Mouse (Mus musculus) hindbrain, embryonic 14.5 days (tissue): Measurements from ENCODE around the gene Msrb3. TPM values are rescaled to one million over a fixed set of nuclear protein-coding genes. Genes with fewer than 3 reads are reported as not detected.

Source experiments
- ATAC-seq: fragments of 200-750 bp; cut with Nextera tagmentation; 2 replicates; pipeline ENCODE4 v1.8.0; 2017; ENCODE audit warnings: moderate number of reproducible peaks, mild to moderate bottlenecking, moderate TSS enrichment, moderate library complexity; ENCODE audit not compliant: low FRiP score
- DNase-seq: peaks from one replicate; pipeline ENCODE4 v3.0.0-alpha.2; 2015; ENCODE audit warnings: low spot score
- H3K27ac ChIP-seq: fragments of 300-500 bp; sonication (generic); 2 replicates; pipeline ENCODE4 v1.5.1; 2014; ENCODE audit warnings: mild to moderate bottlenecking, moderate library complexity
- H3K27me3 ChIP-seq: fragments of 300-500 bp; sonication (generic); 2 replicates; pipeline ENCODE4 v1.6.1; 2014; ENCODE audit warnings: mild to moderate bottlenecking, low read length, mixed read lengths; ENCODE audit not compliant: control insufficient read depth, insufficient read depth
- H3K36me3 ChIP-seq: fragments of 300-500 bp; sonication (generic); replicated peaks from 2 replicates; pipeline ENCODE4 v1.6.1; 2014; ENCODE audit not compliant: control insufficient read depth, insufficient read depth
- H3K4me1 ChIP-seq: fragments of 300-500 bp; sonication (generic); replicated peaks from 2 replicates; pipeline ENCODE4 v1.6.1; 2014; ENCODE audit warnings: antibody characterized with exemption, low read length, mixed read lengths; ENCODE audit not compliant: control insufficient read depth, insufficient read depth
- H3K4me2 ChIP-seq: fragments of 300-500 bp; sonication (generic); replicated peaks from 2 replicates; pipeline ENCODE4 v1.6.1; 2014; ENCODE audit warnings: mild to moderate bottlenecking, moderate library complexity
- H3K4me3 ChIP-seq: fragments of 300-500 bp; sonication (generic); replicated peaks from 2 replicates; pipeline ENCODE4 v1.5.1; 2014; ENCODE audit warnings: mild to moderate bottlenecking, low read length
- H3K9ac ChIP-seq: fragments of 300-500 bp; sonication (generic); 2 replicates; pipeline ENCODE4 v1.6.1; 2014
- H3K9me3 ChIP-seq: fragments of 300-500 bp; sonication (generic); 2 replicates; pipeline ENCODE4 v1.6.1; 2016; ENCODE audit warnings: low read length; ENCODE audit not compliant: control insufficient read depth
- WGBS: fragments of 180-500 bp; shearing (Covaris S2); extraction: QIAGEN DNeasy Blood & Tissue Kit; methylation state at CpG from one replicate; pipeline ENCODE4 v1.1.7; 2014; 5-methylcytosine and 5-hydroxymethylcytosine counted together
- polyA plus RNA-seq: library from polyadenylated mRNA; unstranded; fragments of >200 nt; fragmentation: Nextera tagmentation; extraction: Ambion mirVana; gene quantifications from 2 replicates; pipeline ENCODE4 v1.2.1, GENCODE M21; 2014

Gene Msrb3
- polyA plus RNA-seq, 1 experiment from 2014 or later = 1.3 TPM

- Histone ChIP-seq H3K9me3 (no peaks in the 10 kb centered on the region), H3K4me3 (no peak overlapping the region), H3K4me2 (no peak overlapping the region), H3K36me3 (peaks cover 26% of the 10 kb centered on the region), H3K4me1 (no peaks in the 10 kb centered on the region), H3K27ac (no peak overlapping the region), H3K9ac (no peak overlapping the region), H3K27me3 (no peaks in the 10 kb centered on the region)
- ATAC-seq (no peak), DNase-seq (no peak)
- WGBS = 73% methylated on average over 2 of the region's 2 CpGs
Measured at GRCm38 (mm10) chr10:120921501-120921900, 22.6 kb upstream of the Msrb3 start.

GRCm38 (mm10) chr10:120920604-120921003, 21.7 kb upstream of the Msrb3 start:
- Histone ChIP-seq H3K4me1 (no peaks in the 10 kb centered on the region), H3K9ac (no peak overlapping the region), H3K27ac (no peak overlapping the region), H3K9me3 (no peaks in the 10 kb centered on the region), H3K4me3 (no peak overlapping the region), H3K27me3 (no peaks in the 10 kb centered on the region), H3K36me3 (peaks cover 20% of the 10 kb centered on the region), H3K4me2 (no peak overlapping the region)
- DNase-seq = no peak
- 83% methylated on average over 11 of the region's 11 CpGs for WGBS
- no peak for ATAC-seq

GRCm38 (mm10) chr10:120916250-120916649, 17.3 kb upstream of the Msrb3 start:
- Histone ChIP-seq H3K4me3 (no peak overlapping the region), H3K4me1 (no peaks in the 10 kb centered on the region), H3K36me3 (peaks cover 6% of the 10 kb centered on the region; the same call in 1 of the 2 replicates), H3K9me3 (no peaks in the 10 kb centered on the region), H3K27me3 (no peaks in the 10 kb centered on the region), H3K27ac (no peak overlapping the region), H3K4me2 (no peak overlapping the region), H3K9ac (no peak overlapping the region)
- ATAC-seq (no peak), DNase-seq (no peak)
- 90% methylated on average over 5 of the region's 5 CpGs for WGBS

- H3K27ac ChIP-seq = no peak overlapping the region
- H3K4me2 ChIP-seq = no peak overlapping the region
- DNase-seq (no peak), ATAC-seq (no peak)
- H3K36me3 ChIP-seq = no peaks in the 10 kb centered on the region
- no peaks in the 10 kb centered on the region for H3K27me3 ChIP-seq
- H3K9me3 ChIP-seq = no peaks in the 10 kb centered on the region
- H3K4me1 ChIP-seq = no peaks in the 10 kb centered on the region
- H3K9ac ChIP-seq = no peak overlapping the region
- WGBS = 70% methylated on average over 15 of the region's 15 CpGs
- no peak overlapping the region for H3K4me3 ChIP-seq
Measured at GRCm38 (mm10) chr10:120914948-120915631, 16.2 kb upstream of the Msrb3 start.

GRCm38 (mm10) chr10:120914286-120914685, 15.4 kb upstream of the Msrb3 start:
- H3K4me1 ChIP-seq = no peaks in the 10 kb centered on the region
- no peak overlapping the region for H3K4me2 ChIP-seq
- DNase-seq (no peak), ATAC-seq (no peak)
- H3K36me3 ChIP-seq = no peaks in the 10 kb centered on the region
- no peak overlapping the region for H3K9ac ChIP-seq
- H3K27ac ChIP-seq = no peak overlapping the region
- no peaks in the 10 kb centered on the region for H3K9me3 ChIP-seq
- 84% methylated on average over 7 of the region's 7 CpGs for WGBS
- H3K27me3 ChIP-seq = no peaks in the 10 kb centered on the region
- H3K4me3 ChIP-seq = no peak overlapping the region

GRCm38 (mm10) chr10:120913796-120914195, 14.9 kb upstream of the Msrb3 start:
- H3K36me3 ChIP-seq = no peaks in the 10 kb centered on the region

GRCm38 (mm10) chr10:120911971-120912370, 13.1 kb upstream of the Msrb3 start:
- Histone ChIP-seq H3K9me3 (no peaks in the 10 kb centered on the region), H3K4me3 (no peak overlapping the region), H3K36me3 (no peaks in the 10 kb centered on the region), H3K4me1 (no peaks in the 10 kb centered on the region), H3K27me3 (no peaks in the 10 kb centered on the region), H3K9ac (no peak overlapping the region), H3K27ac (no peak overlapping the region), H3K4me2 (no peak overlapping the region)
- ATAC-seq (no peak), DNase-seq (no peak)
- WGBS = 82% methylated on average over 4 of the region's 4 CpGs

More at GRCm38 (mm10) chr10:120913796-120914195, 14.9 kb upstream of the Msrb3 start:
- ATAC-seq (no peak), DNase-seq (no peak)
- H3K4me1 ChIP-seq = no peaks in the 10 kb centered on the region
- H3K9me3 ChIP-seq = no peaks in the 10 kb centered on the region
- H3K4me2 ChIP-seq = no peak overlapping the region
- H3K27me3 ChIP-seq = no peaks in the 10 kb centered on the region
- H3K27ac ChIP-seq = no peak overlapping the region
- no peak overlapping the region for H3K9ac ChIP-seq
- WGBS = 78% methylated on average over 7 of the region's 7 CpGs
- no peak overlapping the region for H3K4me3 ChIP-seq

GRCm38 (mm10) chr10:120908776-120909574, 10.1 kb upstream of the Msrb3 start:
- Histone ChIP-seq H3K9ac (no peak overlapping the region), H3K4me2 (no peak overlapping the region), H3K4me1 (no peaks in the 10 kb centered on the region), H3K27me3 (no peaks in the 10 kb centered on the region), H3K36me3 (no peaks in the 10 kb centered on the region), H3K9me3 (0 out of 2 replicates have a peak, but pooled peaks cover 5% of the 10 kb centered on the region), H3K27ac (no peak overlapping the region), H3K4me3 (no peak overlapping the region)
- no peak for ATAC-seq
- 93% methylated on average over 11 of the region's 11 CpGs for WGBS
- no peak for DNase-seq

GRCm38 (mm10) chr10:120904676-120905075, 5.8 kb upstream of the Msrb3 start:
- no peak overlapping the region for H3K4me2 ChIP-seq
- ATAC-seq (no peak), DNase-seq (no peak)
- no peaks in the 10 kb centered on the region for H3K27me3 ChIP-seq
- H3K9ac ChIP-seq = no peak overlapping the region
- H3K4me1 ChIP-seq = no peaks in the 10 kb centered on the region
- H3K36me3 ChIP-seq = no peaks in the 10 kb centered on the region
- H3K27ac ChIP-seq = no peak overlapping the region
- H3K4me3 ChIP-seq = no peak overlapping the region
- 0 out of 2 replicates have a peak, but pooled peaks cover 5% of the 10 kb centered on the region for H3K9me3 ChIP-seq
- 87% methylated on average over 10 of the region's 10 CpGs for WGBS
